Mouse (Mus musculus): ENCODE results near the gene Jdp2. TPM values are rescaled to one million over a fixed set of nuclear protein-coding genes. Genes with fewer than 3 reads are reported as not detected.

Jdp2 gene
- total and polyA plus RNA-seq, 3 experiments, result 16.3 to 22.1 (median 17.6) TPM

GRCm38 (mm10) chr12:85601531-85601930 is 2.7 kb downstream of the Jdp2 start:
- no peak for DNase-seq

DNA sequence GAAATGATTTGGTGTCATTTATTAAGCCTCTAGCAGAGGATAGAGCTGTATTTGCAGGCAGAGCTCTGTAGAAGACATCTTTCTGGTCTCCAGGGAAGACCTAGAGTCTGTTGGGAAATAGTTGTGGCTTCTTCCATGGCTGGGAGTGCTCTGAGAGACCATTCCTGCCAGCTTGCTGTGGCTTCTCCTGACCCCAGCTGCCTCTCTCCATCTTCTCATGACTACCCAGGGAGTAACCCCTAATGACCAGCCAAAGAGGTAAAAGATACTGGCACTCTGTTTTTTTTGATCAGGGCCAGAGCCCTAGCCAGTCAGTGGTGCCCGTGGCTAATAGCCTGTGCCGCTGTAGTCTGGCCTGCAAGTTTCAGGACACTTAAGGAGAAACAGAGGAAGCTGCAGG is 3.3 kb downstream of the Jdp2 start:
- DNase-seq, result no peak

- no peak for DNase-seq
Observed at GRCm38 (mm10) chr12:85602811-85603210, 4.0 kb downstream of the Jdp2 start.

DNA sequence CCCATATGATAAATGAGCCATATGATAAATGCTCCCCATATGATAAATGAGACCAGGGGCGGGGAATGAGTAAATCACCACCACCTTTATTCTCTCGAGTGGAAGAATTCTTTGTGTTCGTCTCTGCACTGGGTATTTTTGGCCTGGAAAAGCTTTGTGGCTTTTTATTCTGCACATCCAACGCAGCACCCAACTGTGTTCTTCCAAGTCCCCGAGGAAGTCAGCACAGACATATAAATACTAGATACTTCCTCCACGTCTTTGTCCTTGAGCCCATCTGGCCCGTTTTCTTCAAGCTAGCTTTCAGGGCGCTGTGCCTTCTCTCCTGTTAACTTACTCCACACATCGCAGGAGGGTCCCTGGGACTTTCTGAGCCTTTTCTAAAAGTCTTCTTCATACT is 4.9 kb downstream of the Jdp2 start:
- DNase-seq, result no peak

DNA sequence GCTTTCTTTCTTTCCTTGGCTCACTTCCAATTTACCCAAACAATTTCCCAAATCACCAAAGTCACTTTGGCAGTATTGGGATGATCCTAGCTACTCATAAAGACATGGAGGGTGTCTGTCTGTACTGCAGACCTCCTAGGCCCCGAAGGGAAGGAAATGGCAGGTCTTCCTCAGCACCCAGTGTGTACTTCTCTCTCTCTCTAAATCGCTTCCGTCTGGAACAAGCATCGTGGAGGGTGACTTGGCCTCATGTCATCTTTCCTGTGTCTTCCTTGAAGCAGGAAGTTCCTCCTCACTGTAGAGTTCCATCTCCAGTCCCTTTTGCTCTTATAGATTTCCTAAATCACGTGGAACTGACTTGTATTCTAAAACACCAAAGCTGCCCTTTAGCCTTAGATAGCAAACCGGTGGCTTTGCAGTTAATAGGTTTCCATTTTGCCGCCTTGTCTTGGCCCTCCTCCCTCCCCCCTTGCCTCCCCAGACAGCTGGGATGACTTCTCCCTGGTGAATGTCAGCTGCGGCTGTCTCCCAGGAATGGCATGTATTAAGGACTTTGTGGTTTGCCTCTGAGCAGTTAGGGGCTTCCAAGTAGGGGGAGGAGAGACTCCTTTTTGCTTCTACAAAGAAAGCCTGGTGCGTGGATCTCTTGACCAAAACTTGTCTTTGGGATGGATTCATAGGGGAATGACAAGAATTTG is 5.6 kb downstream of the Jdp2 start:
- DNase-seq, result no peak

DNA sequence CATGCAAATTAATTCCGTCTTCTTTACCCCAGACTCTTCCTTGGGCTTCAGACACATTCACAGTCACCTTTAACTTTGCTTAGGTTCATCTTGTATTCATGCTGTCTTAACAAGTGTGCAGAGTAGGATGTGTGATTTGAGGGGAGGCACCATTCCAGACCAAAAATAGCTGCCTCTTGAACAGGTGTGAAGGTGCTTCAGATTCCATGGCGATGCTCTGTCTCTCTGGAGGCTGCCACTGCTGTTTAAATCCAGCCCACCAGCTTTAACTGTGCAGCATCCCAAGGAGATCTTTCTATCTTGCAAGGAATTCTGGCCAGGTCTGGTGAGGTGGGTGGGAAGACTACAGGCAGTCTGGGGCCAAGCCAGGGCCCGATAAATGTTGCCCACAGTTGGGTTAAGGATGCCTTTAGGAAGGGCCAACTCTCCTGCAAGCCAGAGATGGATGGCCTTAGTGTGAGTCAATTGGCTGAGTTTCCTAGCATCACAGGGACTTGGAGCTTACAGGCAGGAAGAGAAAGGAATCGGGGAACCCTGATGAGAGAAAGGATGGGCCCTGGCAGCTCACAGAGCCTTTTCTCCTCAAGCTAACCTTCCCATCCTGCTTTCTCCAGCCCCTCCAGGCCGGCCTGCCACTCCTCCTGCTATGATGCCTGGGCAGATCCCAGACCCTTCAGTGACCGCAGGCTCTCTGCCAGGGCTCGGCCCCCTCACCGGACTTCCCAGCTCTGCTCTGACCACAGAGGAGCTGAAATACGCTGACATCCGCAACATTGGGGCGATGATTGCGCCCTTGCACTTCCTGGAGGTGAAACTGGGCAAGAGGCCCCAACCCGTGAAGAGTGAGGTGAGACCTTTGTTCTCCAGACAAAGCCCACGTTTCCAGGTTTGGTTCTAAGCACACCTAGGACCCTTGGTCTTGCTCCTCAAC is 9.0 kb downstream of the Jdp2 start:
- no peak for DNase-seq

GRCm38 (mm10) chr12:85610167-85610566 is 11.3 kb downstream of the Jdp2 start:
- DNase-seq, result no peak

DNA sequence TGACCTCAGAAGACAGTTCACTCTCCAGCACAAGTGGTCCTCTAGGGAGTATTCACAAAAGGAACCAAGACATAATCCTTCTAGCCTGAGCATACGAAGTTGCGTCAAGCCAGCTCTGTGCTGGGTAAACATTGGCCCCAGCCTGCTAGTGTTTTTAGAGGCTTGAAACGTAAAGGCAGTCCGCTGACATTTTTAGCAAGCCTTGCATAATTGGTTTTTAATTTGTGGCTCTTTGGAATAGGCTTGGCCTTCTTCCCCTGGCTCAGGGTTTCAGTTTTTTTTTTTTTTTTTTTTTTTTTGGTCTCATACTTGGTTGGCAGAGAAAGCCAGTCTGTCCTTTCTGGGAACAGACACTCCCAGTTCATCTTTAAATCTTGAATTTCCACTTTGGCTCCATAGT is 15.3 kb downstream of the Jdp2 start:
- DNase-seq, result no peak

DNA sequence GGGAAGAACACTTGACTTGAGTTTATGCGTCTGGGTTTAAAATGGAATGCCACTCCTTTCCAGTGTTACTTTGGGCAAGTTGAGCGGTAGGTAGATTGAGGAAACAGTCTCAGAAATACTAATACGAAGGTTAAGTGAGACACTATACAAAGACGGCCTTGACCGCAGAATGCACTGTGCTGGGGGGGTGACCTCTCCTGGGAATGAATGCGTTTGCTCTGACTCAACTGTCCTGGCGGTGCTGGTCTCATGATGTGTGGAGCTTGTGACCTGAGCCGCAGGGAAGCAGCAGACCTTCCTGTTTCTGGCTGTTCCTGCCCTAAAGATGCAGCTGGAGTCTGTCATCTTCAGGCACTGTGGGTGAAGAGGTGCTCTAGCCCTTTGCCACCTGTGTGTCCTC is 16.7 kb downstream of the Jdp2 start:
- no peak for DNase-seq

DNA sequence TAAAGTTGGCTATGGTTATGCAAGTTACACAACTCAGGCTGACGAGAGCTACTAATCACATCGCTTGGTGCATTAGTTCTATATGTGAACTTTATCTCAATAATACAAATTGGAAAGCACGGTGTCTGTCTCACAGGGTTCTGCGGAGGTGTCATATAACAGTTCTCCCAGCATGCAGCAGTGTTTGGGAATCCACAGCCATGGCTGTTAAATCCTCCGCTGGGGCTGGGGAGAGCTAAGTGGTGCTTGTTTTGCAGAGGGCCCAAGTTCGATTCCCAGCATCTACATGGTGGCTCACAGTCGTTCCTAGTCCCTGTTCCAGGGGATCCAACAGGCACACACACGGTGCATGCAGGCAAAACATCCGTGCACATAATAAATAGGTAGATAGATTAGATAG is 19.1 kb downstream of the Jdp2 start:
- DNase-seq, result no peak

- DNase-seq, result no peak
Observed at GRCm38 (mm10) chr12:85618430-85618829, 19.6 kb downstream of the Jdp2 start.

DNA sequence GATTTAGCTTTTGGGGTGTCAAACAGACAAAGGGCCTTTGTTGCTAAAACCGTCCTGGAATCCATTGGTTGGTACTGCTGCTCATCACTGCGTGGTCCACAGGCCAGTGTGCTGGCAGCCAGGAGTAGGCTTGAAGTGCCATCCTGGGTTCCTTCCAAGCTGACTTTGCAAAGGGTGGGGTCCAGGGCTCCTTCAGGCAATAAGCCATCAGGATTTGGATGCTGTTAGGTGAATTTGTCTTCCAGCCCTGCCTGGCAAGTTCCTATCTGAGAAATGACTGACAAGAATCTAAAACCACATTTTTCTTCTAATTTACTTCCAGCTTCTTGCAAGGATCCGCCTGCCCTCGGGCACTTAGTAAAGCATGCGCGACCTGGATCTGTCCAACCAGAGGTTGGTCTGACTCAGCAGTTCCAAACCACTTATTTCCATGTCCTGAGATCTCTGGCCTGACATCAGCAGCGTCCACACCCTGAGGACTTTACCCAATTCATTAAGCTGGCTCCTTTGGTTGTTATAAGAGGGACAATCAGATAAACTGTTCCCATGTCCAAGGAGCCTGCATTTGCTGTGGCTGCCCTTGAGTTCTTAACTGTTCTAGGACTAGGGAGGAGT is 20.6 kb downstream of the Jdp2 start:
- DNase-seq, result no peak

DNA sequence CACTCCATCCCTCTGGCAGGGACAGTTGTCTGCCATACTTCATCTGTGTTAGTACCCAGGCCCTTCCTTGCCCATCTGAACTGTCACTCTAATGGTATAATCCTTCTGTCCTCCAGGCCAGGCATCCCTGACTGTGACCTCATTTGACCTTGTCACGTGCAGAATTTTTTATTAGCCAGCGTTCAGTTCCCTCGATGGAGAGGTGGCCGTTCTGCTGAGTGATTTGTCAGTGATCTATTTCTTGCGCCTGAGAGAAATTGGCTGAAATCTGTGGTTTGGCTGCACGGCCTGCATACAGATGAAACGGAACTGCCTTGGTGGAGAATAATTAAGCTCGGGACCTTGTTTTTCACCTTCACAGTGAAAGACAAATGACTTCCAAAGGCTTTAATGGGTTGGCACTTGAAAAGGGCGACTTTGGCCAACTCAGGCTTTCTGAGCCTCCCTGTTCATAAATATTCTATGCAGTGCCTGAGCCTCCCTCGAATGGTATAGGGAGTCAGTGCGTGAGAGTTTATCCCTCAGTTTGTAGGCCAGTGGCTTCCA is 21.1 kb downstream of the Jdp2 start:
- no peak for DNase-seq

DNA sequence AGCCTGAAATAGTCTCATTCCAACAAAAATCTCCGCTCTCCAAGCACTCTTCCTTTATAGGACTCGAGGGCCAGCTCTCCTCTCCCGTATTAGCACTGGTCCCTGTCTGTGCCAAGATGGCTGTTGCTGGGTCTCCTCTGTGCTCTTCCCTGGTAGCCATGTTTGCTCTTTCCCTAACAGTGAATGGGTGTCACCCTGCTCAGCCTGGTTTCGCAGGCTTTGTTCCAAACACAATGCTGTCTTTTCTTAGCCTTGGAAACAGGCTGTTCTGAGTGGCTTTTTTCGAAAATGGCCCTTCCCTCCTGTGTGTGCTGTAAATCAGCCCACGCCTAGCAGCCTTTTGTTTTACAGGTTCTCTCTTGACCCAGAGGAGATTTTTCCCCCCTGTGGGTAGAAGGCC is 22.2 kb downstream of the Jdp2 start:
- DNase-seq, result no peak

GRCm38 (mm10) chr12:85621673-85622072 is 22.8 kb downstream of the Jdp2 start:
- DNase-seq, result no peak

GRCm38 (mm10) chr12:85623711-85624110 is 24.9 kb downstream of the Jdp2 start:
- DNase-seq, result no peak

GRCm38 (mm10) chr12:85624652-85625051 is 25.8 kb downstream of the Jdp2 start:
- peak; percentile 56 for DNase-seq

- no peak for DNase-seq
Observed at GRCm38 (mm10) chr12:85625852-85626251, 27.0 kb downstream of the Jdp2 start.

- DNase-seq, result peak; percentile 34
Observed at GRCm38 (mm10) chr12:85629661-85630481, 31.0 kb downstream of the Jdp2 start.

DNA sequence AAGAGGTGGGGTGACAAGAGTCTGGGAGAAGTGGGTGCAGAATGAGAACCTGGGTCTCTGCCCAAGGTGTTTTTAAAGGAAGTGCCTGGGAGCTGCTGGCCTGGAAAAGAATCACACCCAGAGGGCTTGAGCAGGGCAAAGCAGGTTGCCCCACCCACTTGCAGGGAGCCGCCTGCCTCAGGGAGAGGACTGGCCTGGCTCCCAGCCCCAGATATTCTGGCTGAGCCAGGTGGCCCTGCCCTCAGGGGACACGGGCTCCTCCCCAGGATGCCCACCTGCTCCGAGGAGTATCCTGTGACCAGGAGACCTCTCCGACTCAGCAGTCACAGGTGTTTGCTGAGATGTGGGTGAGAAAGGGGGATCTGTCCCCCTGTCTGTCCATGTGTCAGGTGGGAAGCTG is 32.4 kb downstream of the Jdp2 start:
- DNase-seq, result no peak

DNA sequence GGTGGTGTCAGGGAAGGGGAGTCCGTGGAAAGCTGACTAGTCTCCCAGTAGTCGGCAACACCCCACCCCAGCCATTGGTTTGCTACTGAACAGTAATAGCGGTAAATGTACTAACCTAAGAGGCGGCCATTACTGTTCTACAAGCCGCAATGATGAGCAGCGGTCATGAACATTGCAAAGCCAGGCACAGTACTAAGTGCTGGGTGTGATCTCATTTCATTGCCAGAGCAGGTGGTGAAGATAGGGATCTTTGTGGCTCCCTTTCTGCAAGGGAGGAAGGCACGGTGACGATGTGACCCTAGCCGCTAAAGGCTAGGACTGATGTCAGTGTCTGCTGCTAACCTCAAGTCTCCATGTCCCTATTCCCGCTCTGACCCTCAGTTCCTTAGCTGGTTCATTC is 33.5 kb downstream of the Jdp2 start:
- DNase-seq, result no peak

DNA sequence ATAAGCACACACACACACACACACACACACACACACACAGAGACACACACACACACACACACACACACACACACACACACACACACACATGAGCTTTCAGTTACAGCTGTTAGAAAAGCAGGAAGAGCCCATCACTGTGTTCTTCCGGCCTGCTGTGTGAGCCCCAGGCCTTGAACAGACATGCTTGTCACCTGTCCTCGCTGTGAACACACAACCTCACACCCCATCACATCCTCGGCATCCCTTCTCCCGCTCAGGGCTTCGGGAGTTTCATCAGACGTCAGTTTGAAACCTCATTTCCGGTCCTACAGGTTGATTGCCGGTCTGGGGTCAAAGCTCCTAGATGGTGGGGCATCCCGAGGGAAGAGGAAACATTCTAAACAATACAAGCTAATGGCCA is 39.1 kb downstream of the Jdp2 start:
- DNase-seq, result no peak
